Mouse (Mus musculus): ENCODE results near the gene Csnk1g2.
"Not testable (repeated sequence)": the region's sequence is repeated elsewhere in the genome, so short reads cannot be mapped to it uniquely, and the experiment has no call there.

Gene Csnk1g2

DNA sequence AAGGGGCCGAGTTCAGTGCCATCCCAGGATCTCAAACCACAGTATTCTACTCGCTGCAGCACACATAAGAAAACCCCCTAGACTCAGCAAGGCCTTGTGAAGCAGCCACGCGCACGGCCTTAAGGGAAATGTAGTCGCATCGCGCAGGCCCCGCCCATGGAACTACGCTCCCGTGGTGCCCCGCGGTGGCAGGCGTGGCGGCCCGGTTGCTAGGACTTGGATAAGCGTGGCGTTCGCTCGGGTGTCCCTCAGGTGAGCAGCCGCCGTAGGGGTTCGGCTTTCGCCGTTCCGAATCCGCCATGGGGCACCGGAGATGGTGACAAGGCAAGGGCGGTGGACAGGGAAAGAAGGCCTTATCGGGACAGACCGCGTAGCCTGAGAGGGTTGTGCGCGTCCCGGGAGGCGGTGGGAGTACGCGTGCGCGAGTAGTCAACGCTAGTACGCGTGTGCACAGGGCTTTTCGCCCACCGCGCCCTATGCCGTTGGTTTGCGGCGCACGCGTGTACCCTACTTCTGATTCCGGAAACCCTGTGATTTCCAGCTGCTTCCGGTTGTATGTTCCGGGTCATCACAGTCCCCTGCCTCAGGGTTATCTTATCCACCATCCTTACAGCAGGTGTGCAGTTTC is 19.8 kb upstream of the Csnk1g2 start, which contains the start of the genes Scamp4 and Adat3:
Scamp4 (plus strand) TSS at position 175 of the 628 bp plus-strand sequence.
Adat3 (plus strand) TSS at position 183 of the 628 bp plus-strand sequence.
- peak; percentile 92 to 96 for DNase-seq

DNA sequence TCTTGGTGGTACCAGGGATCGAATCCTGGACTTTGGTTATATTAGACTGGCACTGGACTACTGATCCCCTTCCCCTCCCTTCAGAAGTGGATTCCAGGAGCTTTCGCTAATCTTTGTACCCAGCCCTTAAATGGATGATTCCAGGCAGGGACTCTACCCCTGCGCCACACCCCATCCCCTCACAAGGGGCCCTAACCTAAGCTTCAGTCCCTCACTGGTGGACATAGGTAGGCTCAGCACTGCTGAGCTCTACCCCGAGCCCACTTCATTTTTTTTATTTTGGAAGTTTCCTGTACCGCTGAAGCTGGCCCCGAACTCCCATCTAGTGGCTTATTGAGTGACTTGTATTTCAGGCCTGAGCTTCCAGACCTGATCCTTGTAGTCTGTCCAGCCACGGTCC is 19.3 kb upstream of the Csnk1g2 start:
- DNase-seq: no peak

DNA sequence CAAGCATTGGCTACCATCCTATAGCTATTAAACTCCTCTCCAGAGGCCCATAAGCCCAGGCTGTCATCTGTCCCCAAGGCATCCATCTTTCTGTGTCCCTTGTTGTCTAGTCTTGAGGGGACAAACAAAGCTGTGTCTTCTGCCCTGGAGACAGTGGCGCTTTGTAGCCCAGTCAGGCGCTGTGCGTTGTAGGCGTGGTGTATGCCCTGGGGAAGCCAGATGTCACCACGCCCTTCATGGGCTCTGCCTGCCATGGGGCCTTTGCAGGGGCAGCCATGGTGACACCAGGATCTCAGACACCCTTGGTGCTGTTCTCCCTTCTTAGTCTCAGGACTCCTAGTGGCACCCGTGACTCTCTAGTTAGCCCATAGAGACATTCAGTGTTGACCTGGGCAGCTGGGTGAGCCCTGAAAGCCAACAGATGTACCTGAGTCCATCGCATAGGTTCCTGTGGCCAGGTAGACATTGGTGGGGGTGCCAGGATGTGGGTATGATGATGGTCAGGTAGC is 18.6 kb upstream of the Csnk1g2 start:
- no peak for DNase-seq

DNA sequence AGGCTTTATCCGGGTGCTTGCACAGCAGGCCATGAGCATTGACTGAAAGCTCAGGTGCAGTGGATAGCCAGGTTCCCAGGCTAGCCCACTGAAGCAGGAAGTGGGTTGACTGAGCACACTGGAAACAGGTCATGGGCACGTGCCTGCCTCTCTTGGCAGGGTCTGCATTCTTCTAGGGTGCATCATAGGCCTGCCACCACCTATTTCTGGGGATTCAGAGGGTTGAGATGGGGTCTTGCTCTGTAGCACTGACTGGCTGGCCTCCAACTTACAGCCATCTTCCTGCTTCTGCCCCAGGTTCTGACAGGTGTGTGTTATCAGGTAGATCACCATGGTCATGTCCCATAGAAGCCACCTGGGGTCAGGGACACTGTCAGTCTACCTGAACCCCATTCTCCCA is 17.6 kb upstream of the Csnk1g2 start:
- no peak for DNase-seq

DNA sequence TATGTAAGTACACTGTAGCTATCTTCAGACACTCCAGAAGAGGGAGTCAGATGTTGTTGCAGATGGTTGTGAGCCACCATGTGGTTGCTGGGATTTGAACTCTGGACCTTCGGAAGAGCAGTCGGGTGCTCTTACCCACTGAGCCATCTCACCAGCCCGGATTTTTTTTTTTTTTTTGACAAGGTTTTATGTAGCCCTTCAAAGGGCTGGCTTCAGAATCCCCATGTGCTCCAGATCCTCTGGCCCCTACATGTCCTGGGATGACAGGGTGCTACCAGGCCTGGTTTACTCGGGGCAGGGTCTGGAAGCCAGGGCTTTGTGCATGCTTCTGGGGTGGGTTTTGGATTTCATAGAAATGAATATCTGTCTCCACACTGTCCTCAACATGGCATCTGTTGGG is 16.9 kb upstream of the Csnk1g2 start, which contains the start of gene Gm49322:
Gm49322 (plus strand) TSS at position 301 of the 400 bp plus-strand sequence.
- not testable (repeated sequence) for DNase-seq

GRCm38 (mm10) chr10:80606306-80606705 is 16.3 kb upstream of the Csnk1g2 start:
- no peak for DNase-seq

- DNase-seq: no peak
Observed at GRCm38 (mm10) chr10:80606737-80607350, 15.8 kb upstream of the Csnk1g2 start.

GRCm38 (mm10) chr10:80608435-80608834 is 14.2 kb upstream of the Csnk1g2 start:
- no peak for DNase-seq

DNA sequence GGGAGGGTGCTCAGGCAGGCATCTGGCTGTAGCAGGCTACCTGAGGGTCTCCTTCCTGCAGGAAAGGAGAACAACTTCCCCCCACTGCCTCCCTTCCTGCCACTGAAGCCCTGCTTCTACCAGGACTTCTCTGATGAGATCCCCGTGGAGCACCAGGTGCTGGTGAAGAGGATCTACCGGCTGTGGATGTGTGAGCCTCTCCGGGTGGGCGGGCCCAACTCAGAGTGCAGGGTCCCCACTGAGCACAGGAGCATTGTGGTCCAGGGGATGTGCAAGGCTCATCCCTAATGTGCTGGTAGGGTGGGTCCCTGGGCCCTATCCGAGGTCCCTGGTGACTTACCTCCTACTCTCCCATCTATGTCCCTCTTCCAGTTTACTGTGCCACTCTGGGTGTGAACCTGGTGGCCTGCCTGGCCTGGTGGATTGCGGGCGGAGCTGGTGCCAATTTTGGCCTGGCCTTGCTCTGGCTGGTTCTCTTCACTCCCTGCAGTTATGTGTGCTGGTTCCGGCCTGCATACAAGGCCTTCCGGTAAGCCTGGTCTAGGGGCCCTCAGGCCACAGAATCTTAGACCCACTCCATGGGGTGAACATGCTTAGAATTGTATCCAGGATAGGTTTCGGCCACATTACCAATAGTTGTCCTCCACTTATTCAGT is 13.2 kb upstream of the Csnk1g2 start:
- no peak for DNase-seq

GRCm38 (mm10) chr10:80610116-80610785 is 12.4 kb upstream of the Csnk1g2 start:
- no peak for DNase-seq

DNA sequence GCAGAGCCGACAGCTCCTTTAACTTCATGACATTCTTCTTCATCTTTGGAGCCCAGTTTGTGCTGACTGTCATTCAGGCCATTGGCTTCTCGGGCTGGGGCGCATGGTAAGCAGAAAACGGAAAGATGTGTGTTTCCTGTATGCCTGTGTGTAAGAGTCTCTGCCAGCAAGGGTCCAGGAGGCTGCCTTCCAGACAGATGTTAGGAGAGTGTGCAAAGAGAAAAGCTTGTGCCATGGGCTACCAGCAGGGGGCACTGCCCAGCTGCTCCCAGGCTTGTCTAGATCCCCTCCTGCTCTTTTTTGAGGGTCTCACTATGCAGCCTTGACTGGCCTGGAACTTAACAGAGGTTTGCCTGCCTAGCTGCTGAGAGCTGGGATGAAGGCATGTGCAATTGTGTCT is 11.6 kb upstream of the Csnk1g2 start:
- peak in 1 of 2 experiments; percentile 59 for DNase-seq

- no peak for DNase-seq
Observed at GRCm38 (mm10) chr10:80611905-80612304, 10.7 kb upstream of the Csnk1g2 start.

DNA sequence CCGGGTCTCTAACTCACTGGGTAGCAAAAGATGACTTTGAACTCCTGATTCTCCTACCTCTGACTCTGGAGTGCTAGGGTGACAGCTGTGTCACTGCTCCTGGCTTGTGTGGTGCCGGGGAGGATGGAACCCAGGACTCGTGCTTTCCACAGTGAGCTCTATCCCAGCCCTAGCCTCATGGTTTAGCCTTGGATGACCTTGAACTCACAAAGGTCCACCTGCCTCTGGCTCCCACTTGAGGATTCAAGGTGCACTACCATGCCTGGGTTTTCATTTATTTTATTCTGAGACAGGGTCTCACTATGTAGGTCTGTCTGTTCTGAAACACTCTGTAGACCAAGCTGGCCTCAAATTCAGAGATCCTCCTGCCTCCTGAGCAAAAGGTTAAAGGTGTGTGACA is 8.8 kb upstream of the Csnk1g2 start:
- DNase-seq: no peak

DNA sequence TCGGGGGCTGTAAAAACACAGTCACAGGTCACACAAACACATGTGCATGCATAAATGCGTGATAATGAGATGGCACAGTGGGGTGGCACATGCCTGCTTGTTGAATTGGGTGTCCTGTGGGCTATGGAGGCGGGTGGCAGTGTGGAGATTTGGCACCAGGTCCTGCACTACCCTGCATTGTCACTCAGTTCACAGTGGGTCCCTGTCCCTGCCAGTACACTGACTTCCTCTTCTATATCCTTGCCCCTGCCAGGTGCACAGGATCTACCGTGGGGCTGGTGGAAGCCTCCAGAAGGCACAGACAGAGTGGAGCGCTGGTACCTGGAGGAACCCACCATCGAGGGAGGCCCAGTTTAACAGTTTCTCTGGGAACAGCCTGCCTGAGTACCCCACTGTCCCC is 8.3 kb upstream of the Csnk1g2 start:
- DNase-seq: no peak

GRCm38 (mm10) chr10:80618181-80618580 is 4.5 kb upstream of the Csnk1g2 start:
- peak; percentile 57 for DNase-seq

- no peak for DNase-seq
Observed at GRCm38 (mm10) chr10:80619465-80620244, 3.0 kb upstream of the Csnk1g2 start.

GRCm38 (mm10) chr10:80620365-80620764 is 2.3 kb upstream of the Csnk1g2 start:
- DNase-seq: no peak

DNA sequence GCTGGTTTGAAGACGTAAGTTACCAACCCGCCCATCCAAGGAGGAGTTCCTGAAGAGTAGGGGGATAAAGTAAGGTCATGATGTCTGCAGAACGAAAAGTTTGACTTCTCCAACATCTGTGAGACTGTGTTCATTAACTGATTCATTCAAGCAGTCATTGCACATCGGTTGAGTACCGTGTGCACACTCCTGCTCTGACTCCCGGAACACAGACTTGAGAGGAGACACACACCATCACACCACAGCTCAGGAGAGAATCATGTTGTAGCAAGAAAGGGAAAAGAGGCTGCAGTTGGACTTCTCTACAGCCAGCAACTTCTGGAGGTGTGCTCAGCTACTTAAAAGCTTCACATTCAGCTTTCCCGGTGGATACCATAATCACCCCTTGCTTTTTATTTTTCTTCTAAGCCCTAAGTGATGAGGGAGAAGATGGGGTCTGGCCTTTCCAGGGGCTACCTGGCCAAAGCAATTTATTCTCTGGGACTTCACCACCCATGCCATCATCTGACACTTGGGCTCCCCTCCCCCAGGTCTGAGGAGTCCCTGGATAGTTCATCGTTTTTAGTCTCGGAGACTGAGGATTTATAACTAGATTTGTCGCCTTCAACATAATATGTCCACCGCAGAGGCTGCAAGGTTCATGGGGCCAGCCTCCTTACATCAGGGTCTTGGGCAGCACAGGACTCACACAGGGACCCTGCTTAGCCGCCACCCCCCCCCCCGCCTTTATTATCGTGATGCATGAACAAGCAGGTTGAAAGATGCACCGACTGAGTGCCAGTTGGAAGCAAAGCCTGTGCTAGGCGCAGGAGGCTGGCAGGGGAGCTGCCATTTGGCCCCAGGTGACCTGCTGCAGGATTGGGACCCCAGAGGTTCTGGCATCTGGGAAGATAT is 1.6 kb upstream of the Csnk1g2 start:
- DNase-seq: no peak

DNA sequence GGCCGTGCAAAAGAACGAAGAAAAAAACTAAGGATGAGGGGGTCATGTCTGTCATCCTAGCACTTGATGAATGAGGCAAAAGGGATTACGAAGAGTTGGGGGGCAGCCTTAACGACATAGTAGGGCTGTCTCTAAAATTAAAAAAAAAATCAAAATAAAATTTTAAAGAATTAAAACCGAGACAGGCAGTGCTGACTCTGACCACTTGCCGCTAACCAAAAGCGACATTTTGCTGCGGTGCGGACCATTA is 1.0 kb upstream of the Csnk1g2 start:
- DNase-seq: no peak

- DNase-seq: peak; percentile 99 to 100
Observed at GRCm38 (mm10) chr10:80621940-80622660, 538 bp upstream of the Csnk1g2 start.

All from kidney, adult 8-10 months (tissue).